Mouse (Mus musculus): Measurements from ENCODE around the gene Ccnq.

Ccnq gene

DNA sequence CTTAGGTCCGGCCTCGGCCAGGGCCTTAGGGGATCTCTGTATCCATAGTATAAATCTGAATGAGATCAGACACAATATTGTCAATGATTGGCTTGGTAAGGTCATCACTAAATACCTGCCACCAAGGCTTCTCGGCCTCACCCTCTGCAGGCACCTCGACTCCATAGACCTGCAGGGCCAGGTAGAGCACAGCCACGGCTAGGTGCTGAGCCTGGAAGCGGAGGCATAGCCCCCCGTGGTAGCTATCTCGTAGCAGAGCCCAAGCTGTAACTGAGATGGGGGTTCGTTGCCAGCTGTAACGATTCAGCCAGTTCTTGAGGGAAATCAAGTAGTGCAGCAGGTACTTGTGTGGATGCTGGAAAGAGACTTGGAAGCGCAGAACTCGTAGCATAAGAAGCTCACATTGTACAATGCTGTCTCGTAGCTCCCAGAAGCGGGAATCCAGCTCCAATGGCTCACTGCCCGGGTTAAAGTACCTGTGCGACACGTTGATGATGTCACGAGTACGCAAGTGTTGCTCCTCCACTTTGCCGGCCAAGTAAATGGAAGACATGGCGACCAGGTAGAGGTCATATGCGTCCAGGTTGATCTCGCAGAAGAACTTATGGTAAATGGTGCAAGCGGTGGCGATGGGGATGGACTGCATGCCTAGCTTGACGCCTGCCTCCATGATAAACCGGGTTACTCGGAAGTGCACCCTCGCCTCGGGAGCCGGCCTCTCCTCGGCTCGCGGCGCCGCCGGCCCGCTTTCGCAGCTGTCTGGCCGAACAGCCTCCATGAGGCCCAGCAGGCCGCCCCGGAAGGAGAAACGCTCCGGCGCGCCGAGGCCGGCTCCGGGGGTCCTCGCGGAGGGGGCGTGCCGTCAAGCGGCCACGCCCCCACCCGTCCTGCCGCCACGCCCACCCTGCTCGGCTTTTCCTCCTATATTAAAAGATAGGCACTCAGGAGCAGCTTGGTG is at the start of gene Ccnq:
Gene Ccnq (minus strand): TSS at position 845 of the 958 bp plus-strand sequence.
- peak; percentile 80 for DNase-seq

GRCm38 (mm10) chr11:78801094-78801493 is 49.6 kb upstream of the Ccnq start:
- DNase-seq = no peak

GRCm38 (mm10) chr11:78796072-78796729 is 44.7 kb upstream of the Ccnq start:
- DNase-seq = no peak

DNA sequence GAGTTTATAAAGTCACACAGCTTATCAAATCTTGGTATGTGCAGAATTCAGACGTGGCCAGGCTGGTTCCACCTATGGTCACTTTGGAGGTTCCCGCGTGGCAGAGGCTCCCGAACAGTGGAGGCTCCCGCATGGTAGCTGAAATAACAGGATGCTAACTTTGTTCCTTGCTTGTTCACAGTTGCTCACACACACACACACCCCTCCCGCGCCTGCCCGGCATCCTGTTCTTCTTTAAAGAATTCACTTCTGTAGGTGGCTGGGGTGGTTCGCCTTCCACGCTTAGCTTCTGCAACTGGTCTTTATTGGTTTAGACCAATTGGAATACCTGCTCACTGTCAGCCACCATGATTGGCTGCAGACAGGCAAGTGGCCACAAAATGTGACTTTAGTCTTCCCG is 41.6 kb upstream of the Ccnq start:
- peak; percentile 57 for DNase-seq

- peak; percentile 28 for DNase-seq
Observed at GRCm38 (mm10) chr11:78792465-78792864, 40.9 kb upstream of the Ccnq start.

DNA sequence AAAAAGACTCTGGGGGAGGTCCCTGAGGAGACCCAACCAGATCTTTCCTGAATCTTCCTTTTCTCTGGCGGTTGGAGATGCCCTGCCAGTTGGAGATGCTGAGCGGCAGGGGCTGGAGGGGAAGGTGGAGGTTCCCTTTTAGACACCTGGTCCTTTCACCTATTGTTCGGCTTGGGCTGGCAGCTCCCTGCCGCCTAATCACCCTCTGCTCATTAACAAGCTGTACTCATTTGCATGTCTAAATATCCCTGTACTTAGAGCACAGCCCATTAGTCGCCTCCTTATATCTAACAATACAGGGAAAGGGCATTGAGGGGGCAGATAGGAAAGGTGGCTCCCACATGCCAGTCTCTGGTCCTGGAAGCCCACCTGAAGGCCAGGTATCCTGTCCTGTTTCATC is 40.5 kb upstream of the Ccnq start:
- no peak for DNase-seq

DNA sequence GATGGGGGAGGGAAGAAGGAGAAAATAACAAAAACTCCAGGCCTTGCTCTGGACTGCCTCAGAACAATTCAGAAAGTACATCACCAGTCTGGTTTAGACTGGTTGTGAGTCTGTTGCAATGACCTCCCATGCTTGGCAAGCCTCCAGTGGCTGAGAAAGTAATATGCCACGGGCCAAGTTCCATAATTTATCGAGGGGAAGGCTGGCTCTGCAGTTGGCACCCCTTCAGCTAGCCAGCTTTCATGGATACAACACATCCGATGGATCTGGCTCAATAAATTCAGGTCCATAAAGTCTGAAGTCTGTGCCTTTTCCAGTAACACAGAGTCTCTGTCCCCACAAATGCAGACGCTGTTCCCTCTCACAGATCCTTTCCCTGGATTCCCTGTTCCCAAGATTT is 40.1 kb upstream of the Ccnq start:
- DNase-seq = no peak

GRCm38 (mm10) chr11:78789370-78790060 is 38.0 kb upstream of the Ccnq start:
- DNase-seq = no peak

- DNase-seq = no peak
Observed at GRCm38 (mm10) chr11:78786013-78786431, 34.5 kb upstream of the Ccnq start.

DNA sequence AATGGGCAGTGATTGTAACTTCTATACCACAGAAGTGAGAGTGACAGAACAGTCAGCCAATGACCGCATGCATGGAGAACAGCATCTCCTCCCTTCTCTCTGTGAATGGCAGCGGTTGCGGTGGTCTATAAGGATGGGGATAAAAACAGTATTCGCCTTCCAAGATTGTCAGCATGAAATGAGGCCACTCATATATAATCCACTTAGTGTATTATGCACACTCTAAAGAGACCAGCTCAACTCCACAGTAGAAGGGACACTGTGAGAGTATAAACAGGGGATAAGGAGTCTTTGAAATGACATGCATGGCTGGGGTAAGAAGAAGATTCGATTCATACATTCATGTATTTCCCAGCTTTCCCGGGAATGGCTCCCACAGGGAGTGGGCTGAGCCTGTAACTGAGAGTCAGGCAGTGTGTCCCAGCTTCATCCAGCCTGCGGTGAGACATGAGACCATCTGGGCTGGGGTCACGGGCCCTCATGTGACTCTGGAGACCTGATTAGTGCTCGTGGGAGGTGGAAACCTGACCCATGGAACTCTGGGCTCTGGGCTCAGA is 31.3 kb upstream of the Ccnq start:
- no peak for DNase-seq

DNA sequence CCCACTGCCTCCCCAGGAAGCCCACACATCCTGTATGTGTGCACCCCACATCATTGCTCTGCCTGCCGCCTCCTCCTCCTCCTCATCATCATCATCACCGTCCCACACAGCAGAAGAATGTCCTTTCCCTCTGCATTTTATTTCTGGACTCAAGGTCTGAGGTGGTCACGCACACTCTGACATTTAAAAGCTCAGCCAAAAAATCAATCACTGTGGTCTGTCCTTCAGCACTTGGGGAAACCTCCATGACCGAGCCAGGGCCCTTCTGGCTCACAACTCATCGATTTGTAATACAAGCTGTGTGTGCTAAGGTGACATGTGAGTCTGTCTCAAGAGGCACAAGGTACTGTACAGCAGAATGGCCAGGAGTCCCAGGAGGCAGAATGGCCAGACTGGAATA is 30.8 kb upstream of the Ccnq start:
- peak; percentile 28 for DNase-seq

GRCm38 (mm10) chr11:78780571-78780970 is 29.0 kb upstream of the Ccnq start:
- no peak for DNase-seq

GRCm38 (mm10) chr11:78780002-78780401 is 28.5 kb upstream of the Ccnq start:
- no peak for DNase-seq

GRCm38 (mm10) chr11:78777851-78778680 is 26.5 kb upstream of the Ccnq start:
- no peak for DNase-seq

DNA sequence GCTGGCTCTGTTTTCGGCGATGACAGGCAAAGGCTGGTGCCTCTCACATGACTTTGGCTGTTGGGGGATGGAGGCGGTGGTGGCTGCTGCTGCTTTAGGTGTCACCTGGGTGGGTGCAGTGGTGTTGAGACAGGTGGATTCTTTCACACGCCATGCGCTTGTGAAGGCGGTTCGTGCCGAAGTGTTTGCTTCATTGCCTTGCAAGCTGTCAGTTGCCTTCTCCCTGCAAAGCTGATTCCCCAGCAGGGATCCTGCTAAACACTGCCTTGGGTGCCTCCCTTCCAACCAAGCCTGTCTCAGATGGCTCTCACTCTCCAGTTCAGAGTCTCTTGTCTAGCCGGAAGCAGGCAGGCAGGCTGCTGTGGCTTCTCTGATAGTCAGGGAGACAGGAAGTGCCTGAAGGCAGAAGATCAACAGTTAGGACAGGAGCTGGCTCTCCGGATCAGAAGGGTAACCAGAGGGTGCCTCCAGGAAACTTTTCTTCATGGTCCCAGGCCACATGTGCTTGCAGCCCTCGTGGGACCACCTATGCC is 20.3 kb upstream of the Ccnq start:
- peak; percentile 67 for DNase-seq

DNA sequence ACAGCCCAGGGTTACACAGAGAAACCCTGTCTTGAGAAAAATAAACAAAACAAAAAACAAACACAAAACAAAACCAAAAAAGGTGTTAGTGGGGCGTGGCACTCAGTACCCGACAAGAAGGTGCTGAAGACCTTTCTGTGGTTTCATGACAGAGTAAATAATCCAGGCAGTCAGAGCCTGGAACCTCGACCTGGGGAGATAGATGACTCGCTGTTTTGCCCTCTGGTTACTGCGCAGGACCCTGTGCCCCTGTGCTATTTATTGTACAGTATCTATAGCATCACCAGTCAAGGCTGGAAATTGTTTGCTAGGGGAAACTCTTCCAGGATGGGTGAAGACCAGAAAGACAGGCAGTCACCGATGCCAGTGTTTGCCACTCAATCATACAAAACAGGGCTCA is 18.9 kb upstream of the Ccnq start:
- no peak for DNase-seq

DNA sequence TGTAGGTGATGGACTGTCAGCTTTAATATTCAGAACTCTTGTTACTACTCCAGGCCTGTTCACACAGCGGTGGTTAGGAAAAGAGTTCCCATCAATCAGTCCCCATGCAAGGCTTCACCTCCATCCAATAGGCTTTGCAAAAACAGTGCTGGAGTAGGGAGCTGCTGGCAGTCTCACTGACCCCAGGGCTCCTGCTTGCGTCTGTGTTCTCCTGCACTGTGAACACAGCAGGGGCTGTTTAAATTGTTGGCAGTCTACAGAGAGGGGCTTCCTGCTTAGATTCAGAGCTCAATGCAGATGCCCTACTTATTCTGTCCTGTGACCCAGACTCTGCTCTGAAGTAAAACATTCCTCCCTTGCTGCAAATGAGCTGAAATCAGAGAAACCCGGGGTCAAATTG is 17.2 kb upstream of the Ccnq start:
- DNase-seq = peak; percentile 20

GRCm38 (mm10) chr11:78766069-78766830 is 14.7 kb upstream of the Ccnq start:
- DNase-seq = peak; percentile 5

DNA sequence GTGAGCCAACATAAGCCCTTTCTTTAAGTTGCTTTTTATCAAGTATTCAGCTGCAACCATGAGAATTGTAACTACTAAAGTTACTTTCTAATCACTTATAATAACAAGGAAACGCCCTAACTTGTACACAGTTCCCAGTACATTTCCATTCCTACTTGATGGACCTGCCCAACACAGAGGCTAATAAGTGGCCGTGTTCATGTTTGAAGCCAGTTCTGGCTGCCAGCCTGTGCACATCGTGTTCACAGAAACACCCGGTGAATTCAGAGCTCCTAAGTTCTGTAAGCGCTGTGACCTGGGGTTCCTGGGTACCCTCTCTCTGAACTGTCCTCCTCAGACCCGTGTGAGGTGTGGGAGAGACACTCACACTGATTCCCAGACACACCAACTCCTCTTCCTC is 13.3 kb upstream of the Ccnq start:
- DNase-seq = no peak

GRCm38 (mm10) chr11:78764304-78764703 is 12.8 kb upstream of the Ccnq start:
- DNase-seq = no peak

GRCm38 (mm10) chr11:78762201-78762600 is 10.7 kb upstream of the Ccnq start:
- DNase-seq = no peak
